Mouse (Mus musculus): Measurements from ENCODE around the gene Pcdh7. TPM values are rescaled to one million over a fixed set of nuclear protein-coding genes. Genes with fewer than 3 reads are reported as not detected.

Pcdh7 gene
- polyA plus RNA-seq, 1 experiment from 2014 or later, result 16.0 TPM

- peak overlapping the region; percentile 82 for H3K27ac ChIP-seq (ENCODE audit: low read length)
- no peaks in the 10 kb centered on the region for H3K9me3 ChIP-seq (ENCODE audit: control insufficient read depth, low read length)
- H3K27me3 ChIP-seq (replicated peaks; ENCODE audit: control insufficient read depth, insufficient read depth, low read length), result no peaks in the 10 kb centered on the region
- no peaks in the 10 kb centered on the region for H3K36me3 ChIP-seq (ENCODE audit: control insufficient read depth, insufficient read depth)
- H3K4me2 ChIP-seq (ENCODE audit: low read length), result peak overlapping the region; percentile 95
- peak overlapping the region; percentile 79 for H3K4me3 ChIP-seq (replicated peaks; ENCODE audit: low read length)
- WGBS, result under 1% methylated on average over 53 of the region's 53 CpGs
- peak overlapping the region; percentile 80 for H3K9ac ChIP-seq (replicated peaks; ENCODE audit: low read depth, low read length)
- H3K4me1 ChIP-seq (replicated peaks; ENCODE audit: control insufficient read depth, insufficient read depth, low read length), result peaks cover 32% of the 10 kb centered on the region
- peak; percentile 16 for ATAC-seq
These were observed 395 bp upstream of the Pcdh7 start for GRCm38 (mm10) chr5:57717238-57717905.

- Histone ChIP-seq H3K36me3 (ENCODE audit: control insufficient read depth, insufficient read depth) (no peaks in the 10 kb centered on the region), H3K9ac (replicated peaks; ENCODE audit: low read depth, low read length) (peak overlapping the region; percentile 80), H3K4me1 (replicated peaks; ENCODE audit: control insufficient read depth, insufficient read depth, low read length) (peaks cover 29% of the 10 kb centered on the region), H3K4me3 (replicated peaks; ENCODE audit: low read length) (peak overlapping the region; percentile 79), H3K4me2 (ENCODE audit: low read length) (peak overlapping the region; percentile 95), H3K27me3 (replicated peaks; ENCODE audit: control insufficient read depth, insufficient read depth, low read length) (no peaks in the 10 kb centered on the region), H3K27ac (ENCODE audit: low read length) (peak overlapping the region; percentile 82), H3K9me3 (ENCODE audit: control insufficient read depth, low read length) (no peaks in the 10 kb centered on the region)
- under 1% methylated on average over 53 of the region's 54 CpGs for WGBS
- ATAC-seq, result no peak
These were observed 1.3 kb downstream of the Pcdh7 start for GRCm38 (mm10) chr5:57718876-57719593.

- H3K27me3 ChIP-seq (replicated peaks; ENCODE audit: control insufficient read depth, insufficient read depth, low read length), result no peaks in the 10 kb centered on the region
- 0 out of 2 replicates have a peak overlapping the region, but pooled peaks have one; percentile 82 for H3K27ac ChIP-seq (ENCODE audit: low read length)
- ATAC-seq, result no peak
- H3K4me3 ChIP-seq (replicated peaks; ENCODE audit: low read length), result peak overlapping the region; percentile 79
- peak overlapping the region; percentile 95 for H3K4me2 ChIP-seq (ENCODE audit: low read length)
- WGBS, result 1% methylated on average over 59 of the region's 59 CpGs
- no peaks in the 10 kb centered on the region for H3K36me3 ChIP-seq (ENCODE audit: control insufficient read depth, insufficient read depth)
- H3K4me1 ChIP-seq (replicated peaks; ENCODE audit: control insufficient read depth, insufficient read depth, low read length), result peaks cover 28% of the 10 kb centered on the region
- H3K9me3 ChIP-seq (ENCODE audit: control insufficient read depth, low read length), result no peaks in the 10 kb centered on the region
- H3K9ac ChIP-seq (replicated peaks; ENCODE audit: low read depth, low read length), result peak overlapping the region; percentile 80
These were observed 1.9 kb downstream of the Pcdh7 start for GRCm38 (mm10) chr5:57719594-57720185.

- Histone ChIP-seq H3K4me1 (replicated peaks; ENCODE audit: control insufficient read depth, insufficient read depth, low read length) (peaks cover 28% of the 10 kb centered on the region), H3K4me2 (ENCODE audit: low read length) (peak overlapping the region; percentile 95), H3K27me3 (replicated peaks; ENCODE audit: control insufficient read depth, insufficient read depth, low read length) (no peaks in the 10 kb centered on the region), H3K9me3 (ENCODE audit: control insufficient read depth, low read length) (no peaks in the 10 kb centered on the region), H3K36me3 (ENCODE audit: control insufficient read depth, insufficient read depth) (no peaks in the 10 kb centered on the region), H3K27ac (ENCODE audit: low read length) (no peak overlapping the region), H3K9ac (replicated peaks; ENCODE audit: low read depth, low read length) (peak overlapping the region; percentile 80), H3K4me3 (replicated peaks; ENCODE audit: low read length) (peak overlapping the region; percentile 79)
- no peak for ATAC-seq
- WGBS, result 6% methylated on average over 34 of the region's 34 CpGs
These were observed 2.6 kb downstream of the Pcdh7 start for GRCm38 (mm10) chr5:57720206-57720880.

- no peaks in the 10 kb centered on the region for H3K36me3 ChIP-seq (ENCODE audit: control insufficient read depth, insufficient read depth)
- 42% methylated on average over 8 of the region's 8 CpGs for WGBS
- H3K9ac ChIP-seq (replicated peaks; ENCODE audit: low read depth, low read length), result peak overlapping the region; percentile 80
- no peak for ATAC-seq
- no peaks in the 10 kb centered on the region for H3K9me3 ChIP-seq (ENCODE audit: control insufficient read depth, low read length)
- peaks cover 28% of the 10 kb centered on the region for H3K4me1 ChIP-seq (replicated peaks; ENCODE audit: control insufficient read depth, insufficient read depth, low read length)
- no peak overlapping the region for H3K27ac ChIP-seq (ENCODE audit: low read length)
- H3K4me3 ChIP-seq (replicated peaks; ENCODE audit: low read length), result peak overlapping the region; percentile 79
- H3K27me3 ChIP-seq (replicated peaks; ENCODE audit: control insufficient read depth, insufficient read depth, low read length), result no peaks in the 10 kb centered on the region
- peak overlapping the region; percentile 95 for H3K4me2 ChIP-seq (ENCODE audit: low read length)
These were observed 3.5 kb downstream of the Pcdh7 start for GRCm38 (mm10) chr5:57721148-57721712.

- Histone ChIP-seq H3K36me3 (ENCODE audit: control insufficient read depth, insufficient read depth) (no peaks in the 10 kb centered on the region), H3K9me3 (ENCODE audit: control insufficient read depth, low read length) (no peaks in the 10 kb centered on the region), H3K4me3 (replicated peaks; ENCODE audit: low read length) (peak overlapping the region; percentile 79), H3K9ac (replicated peaks; ENCODE audit: low read depth, low read length) (peak overlapping the region; percentile 29; the same call in 1 of the 2 replicates), H3K27me3 (replicated peaks; ENCODE audit: control insufficient read depth, insufficient read depth, low read length) (no peaks in the 10 kb centered on the region), H3K4me2 (ENCODE audit: low read length) (peak overlapping the region; percentile 95), H3K4me1 (replicated peaks; ENCODE audit: control insufficient read depth, insufficient read depth, low read length) (peaks cover 28% of the 10 kb centered on the region), H3K27ac (ENCODE audit: low read length) (no peak overlapping the region)
- WGBS, result 43% methylated on average over 6 of the region's 6 CpGs
- ATAC-seq, result no peak
These were observed 4.2 kb downstream of the Pcdh7 start for GRCm38 (mm10) chr5:57721927-57722326.

GRCm38 (mm10) chr5:57733451-57733850 is 15.7 kb downstream of the Pcdh7 start:
- Histone ChIP-seq H3K9ac (replicated peaks; ENCODE audit: low read depth, low read length) (no peak overlapping the region), H3K36me3 (ENCODE audit: control insufficient read depth, insufficient read depth) (no peaks in the 10 kb centered on the region), H3K4me2 (ENCODE audit: low read length) (no peak overlapping the region), H3K27me3 (replicated peaks; ENCODE audit: control insufficient read depth, insufficient read depth, low read length) (no peaks in the 10 kb centered on the region), H3K4me1 (replicated peaks; ENCODE audit: control insufficient read depth, insufficient read depth, low read length) (peaks cover 2% of the 10 kb centered on the region; the same call in 1 of the 2 replicates), H3K27ac (ENCODE audit: low read length) (no peak overlapping the region), H3K9me3 (ENCODE audit: control insufficient read depth, low read length) (no peaks in the 10 kb centered on the region), H3K4me3 (replicated peaks; ENCODE audit: low read length) (no peak overlapping the region)
- 12% methylated on average over 1 of the region's 1 CpGs for whole genome bisulfite sequencing
- no peak for ATAC-seq

GRCm38 (mm10) chr5:57735723-57736122 is 18.0 kb downstream of the Pcdh7 start:
- Histone ChIP-seq H3K36me3 (ENCODE audit: control insufficient read depth, insufficient read depth) (no peaks in the 10 kb centered on the region), H3K9me3 (ENCODE audit: control insufficient read depth, low read length) (no peaks in the 10 kb centered on the region), H3K4me1 (replicated peaks; ENCODE audit: control insufficient read depth, insufficient read depth, low read length) (peaks cover 2% of the 10 kb centered on the region; the same call in 1 of the 2 replicates), H3K9ac (replicated peaks; ENCODE audit: low read depth, low read length) (no peak overlapping the region), H3K27me3 (replicated peaks; ENCODE audit: control insufficient read depth, insufficient read depth, low read length) (no peaks in the 10 kb centered on the region), H3K4me3 (replicated peaks; ENCODE audit: low read length) (no peak overlapping the region), H3K27ac (ENCODE audit: low read length) (no peak overlapping the region), H3K4me2 (ENCODE audit: low read length) (no peak overlapping the region)
- WGBS, result 89% methylated on average over 6 of the region's 6 CpGs
- no peak for ATAC-seq

All from forebrain, embryonic 16.5 days (tissue).